Mouse (Mus musculus): ENCODE measurements around the gene Apoa4. TPM values are rescaled to one million over a fixed set of nuclear protein-coding genes. Genes with fewer than 3 reads are reported as not detected.
A peak's percentile ranks its signal among the peaks of the same experiment; 100 is the strongest.

Gene Apoa4
- total and polyA plus RNA-seq, 3 experiments, result not detected

GRCm38 (mm10) chr9:46229573-46230449 lies 10.7 kb upstream of the Apoa4 start (continued):
- no peak for TF ChIP-seq TCF12 (IDR thresholded peaks at IDR 0.05; ENCODE audit: low read depth, low read length)
- no peak for TF ChIP-seq MAFK (IDR thresholded peaks at IDR 0.05; ENCODE audit: insufficient replicate concordance, low read length)
- TF ChIP-seq JUN (IDR thresholded peaks at IDR 0.05; ENCODE audit: insufficient read depth, low read depth, low read length), result no peak
- TF ChIP-seq MEF2A (IDR thresholded peaks at IDR 0.05; ENCODE audit: borderline replicate concordance, low read depth, low read length), result no peak
- no peak for TF ChIP-seq UBTF (IDR thresholded peaks at IDR 0.05; ENCODE audit: low read depth, low read length)
- TF ChIP-seq ZKSCAN1 (IDR thresholded peaks at IDR 0.05; ENCODE audit: borderline replicate concordance, low read depth, low read length), result no peak
- no peak for TF ChIP-seq ETS1 (conservative IDR thresholded peaks at IDR 0.05; ENCODE audit: low read depth, low read length)
- no peak for TF ChIP-seq SIN3A (IDR thresholded peaks at IDR 0.05; ENCODE audit: low read length)

GRCm38 (mm10) chr9:46230450-46230975 lies 10.0 kb upstream of the Apoa4 start:
- H3K4me1 ChIP-seq (ENCODE audit: control insufficient read depth in 1 of 2, insufficient read depth in 2 of 2), result peaks cover 0 to 6% of the 10 kb centered on the region in 2 experiments; a peak in 2 of 4 replicates
- H3K9me3 ChIP-seq (replicated peaks; ENCODE audit: low read length), result no peaks in the 10 kb centered on the region
- peak overlapping the region; percentile 9; the same call in 1 of the 2 replicates for H3K4me2 ChIP-seq (ENCODE audit: insufficient read depth, low read depth, poor library complexity, severe bottlenecking)
- no peak overlapping the region for H3K27ac ChIP-seq (ENCODE audit: insufficient read depth, low read depth)
- in situ Hi-C loops (cut with MboI; ENCODE audit: low pct_ligation_motif_present, low pct_unique_long_range_greater_than_20kb, low sequenced_read_pairs) (no loop called here), dilution Hi-C loops (cut with MboI; ENCODE audit: extremely low pct_ligation_motif_present, extremely low pct_unique_long_range_greater_than_20kb, low sequenced_read_pairs) (no loop called here)
- TF ChIP-seq NELFE (IDR thresholded peaks at IDR 0.05; ENCODE audit: low read depth, low read length) (no peak), MYC (IDR thresholded peaks at IDR 0.05; ENCODE audit: low read depth, low read length) (no peak), JUN (IDR thresholded peaks at IDR 0.05; ENCODE audit: insufficient read depth, low read depth, low read length) (no peak), UBTF (IDR thresholded peaks at IDR 0.05; ENCODE audit: low read depth, low read length) (no peak), CHD1 (IDR thresholded peaks at IDR 0.05; ENCODE audit: low read depth, low read length) (no peak), ZNF384 (IDR thresholded peaks at IDR 0.05; ENCODE audit: low read depth, low read length) (no peak), MEF2A (IDR thresholded peaks at IDR 0.05; ENCODE audit: borderline replicate concordance, low read depth, low read length) (no peak), ZKSCAN1 (IDR thresholded peaks at IDR 0.05; ENCODE audit: borderline replicate concordance, low read depth, low read length) (no peak), ETS1 (conservative IDR thresholded peaks at IDR 0.05; ENCODE audit: low read depth, low read length) (no peak), NRF1 (IDR thresholded peaks at IDR 0.05; ENCODE audit: low read depth, low read length) (no peak), MAX (IDR thresholded peaks at IDR 0.05; ENCODE audit: low read length) (no peak), ELF1 (IDR thresholded peaks at IDR 0.05; ENCODE audit: low read depth, low read length) (no peak), ZMIZ1 (IDR thresholded peaks at IDR 0.05; ENCODE audit: low read depth, low read length) (no peak), USF2 (conservative IDR thresholded peaks at IDR 0.05; ENCODE audit: low read depth, low read length) (no peak), PAX5 (IDR thresholded peaks at IDR 0.05; ENCODE audit: low read length) (no peak), CHD2 (IDR thresholded peaks at IDR 0.05; ENCODE audit: low read length) (no peak), EP300 (IDR thresholded peaks at IDR 0.05; ENCODE audit: low read length) (no peak), JUND (conservative IDR thresholded peaks at IDR 0.05; ENCODE audit: low read depth, low read length) (no peak)
- no peak overlapping the region for H3K9ac ChIP-seq (ENCODE audit: insufficient read depth, low read depth)
- DNase-seq (ENCODE audit: extremely low read depth), result no peak
- no peaks in the 10 kb centered on the region for H3K36me3 ChIP-seq (replicated peaks in 1 of 2; ENCODE audit: control insufficient read depth in 1 of 2, insufficient read depth in 1 of 2, low read length in 1 of 2)
- peaks cover 24% of the 10 kb centered on the region for H3K27me3 ChIP-seq (replicated peaks)
- H3K4me3 ChIP-seq (replicated peaks in 1 of 3; ENCODE audit: low read depth in 2 of 3, low read length in 2 of 3, poor library complexity in 1 of 3), result no peak overlapping the region
- H3K79me2 ChIP-seq (replicated peaks; ENCODE audit: control insufficient read depth, extremely low read depth, insufficient read depth, poor library complexity, severe bottlenecking), result no peaks in the 10 kb centered on the region

Measured in CH12.LX (cell line).